Mouse (Mus musculus): ENCODE data around the gene Asxl2. TPM values are rescaled to one million over a fixed set of nuclear protein-coding genes. Genes with fewer than 3 reads are reported as not detected.
"Not testable (repeated sequence)": the region's sequence is repeated elsewhere in the genome, so short reads cannot be mapped to it uniquely, and the experiment has no call there.

Asxl2 gene
- polyA plus RNA-seq, 1 experiment from 2014 or later, result 11.8 TPM

DNA sequence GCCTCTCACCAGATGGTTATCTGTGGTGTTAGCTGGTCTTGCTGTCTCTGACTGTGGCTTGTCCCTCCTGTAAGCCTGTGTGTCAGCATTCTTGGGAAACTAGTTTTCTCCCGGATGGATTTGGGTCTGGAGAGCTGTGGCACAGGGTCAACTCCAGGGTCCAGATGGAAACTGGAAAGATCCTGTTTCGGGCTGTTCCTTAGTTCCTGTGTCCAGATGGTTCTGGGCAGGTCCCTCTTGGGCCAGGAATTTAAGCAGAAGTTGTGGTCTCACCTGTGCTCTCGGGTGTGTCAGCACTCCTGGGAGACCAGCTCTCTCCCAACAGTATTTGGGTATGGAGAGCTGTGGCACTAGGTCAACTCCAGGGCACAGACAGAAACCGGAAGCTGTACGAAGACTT is 9.8 kb downstream of the Asxl2 start:
- 98% methylated on average over 5 of the region's 5 CpGs for WGBS

DNA sequence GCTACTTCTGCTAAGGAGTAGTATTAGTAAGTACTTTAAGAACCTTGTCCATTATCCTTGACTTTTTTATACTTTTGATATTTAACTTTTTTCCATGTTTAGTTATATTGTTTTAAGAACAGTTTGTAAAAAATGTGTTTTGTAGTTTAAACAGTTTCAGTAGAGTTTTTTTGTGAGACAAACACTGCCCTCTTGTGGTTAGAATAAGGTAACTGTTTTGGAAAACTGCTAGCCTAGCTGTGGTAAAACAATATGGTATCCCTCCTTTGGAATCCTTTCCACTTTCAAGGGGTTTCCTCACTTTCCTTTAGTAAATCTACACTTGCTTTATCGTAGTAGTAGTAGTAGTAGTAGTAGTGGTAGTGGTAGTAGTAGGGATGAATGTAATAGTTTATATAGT is 11.2 kb downstream of the Asxl2 start:
- Histone ChIP-seq H3K9me3 (ENCODE audit: control insufficient read depth, low read length) (no peaks in the 10 kb centered on the region), H3K9ac (no peak overlapping the region), H3K27me3 (ENCODE audit: control insufficient read depth, insufficient read depth, low read length) (no peaks in the 10 kb centered on the region), H3K4me2 (replicated peaks) (no peak overlapping the region), H3K36me3 (replicated peaks; ENCODE audit: control insufficient read depth, insufficient read depth) (0 out of 2 replicates have a peak, but pooled peaks cover under 1% of the 10 kb centered on the region), H3K27ac (no peak overlapping the region), H3K4me3 (replicated peaks; ENCODE audit: low read length) (no peak overlapping the region), H3K4me1 (replicated peaks; ENCODE audit: control insufficient read depth, insufficient read depth, low read length) (no peaks in the 10 kb centered on the region)
- DNase-seq (ENCODE audit: low spot score), result no peak
- ATAC-seq (ENCODE audit: low FRiP score), result no peak
- 95% methylated on average over 1 of the region's 1 CpGs for WGBS

More for the DNA sequence above, 9.8 kb downstream of the Asxl2 start:
- H3K9ac ChIP-seq, result no peak overlapping the region
- no peaks in the 10 kb centered on the region for H3K9me3 ChIP-seq (ENCODE audit: control insufficient read depth, low read length)
- H3K4me2 ChIP-seq (replicated peaks), result no peak overlapping the region
- no peak for DNase-seq (ENCODE audit: low spot score)
- H3K4me1 ChIP-seq (replicated peaks; ENCODE audit: control insufficient read depth, insufficient read depth, low read length), result no peaks in the 10 kb centered on the region
- H3K27ac ChIP-seq, result no peak overlapping the region
- no peak for ATAC-seq (ENCODE audit: low FRiP score)
- H3K4me3 ChIP-seq (replicated peaks; ENCODE audit: low read length), result no peak overlapping the region
- no peaks in the 10 kb centered on the region for H3K36me3 ChIP-seq (replicated peaks; ENCODE audit: control insufficient read depth, insufficient read depth)
- H3K27me3 ChIP-seq (ENCODE audit: control insufficient read depth, insufficient read depth, low read length), result no peaks in the 10 kb centered on the region

GRCm38 (mm10) chr12:3440916-3441315 is 14.3 kb downstream of the Asxl2 start:
- 85% methylated on average over 2 of the region's 2 CpGs for WGBS
- ATAC-seq (ENCODE audit: low FRiP score) (no peak), DNase-seq (ENCODE audit: low spot score) (no peak)
- Histone ChIP-seq H3K4me1 (replicated peaks; ENCODE audit: control insufficient read depth, insufficient read depth, low read length) (no peaks in the 10 kb centered on the region), H3K9me3 (ENCODE audit: control insufficient read depth, low read length) (no peaks in the 10 kb centered on the region), H3K4me3 (replicated peaks; ENCODE audit: low read length) (no peak overlapping the region), H3K4me2 (replicated peaks) (no peak overlapping the region), H3K27ac (no peak overlapping the region), H3K27me3 (ENCODE audit: control insufficient read depth, insufficient read depth, low read length) (no peaks in the 10 kb centered on the region), H3K9ac (no peak overlapping the region), H3K36me3 (replicated peaks; ENCODE audit: control insufficient read depth, insufficient read depth) (peaks cover 17% of the 10 kb centered on the region)

- no peak overlapping the region for H3K9ac ChIP-seq
- ATAC-seq (ENCODE audit: low FRiP score), result no peak
- 93% methylated on average over 5 of the region's 5 CpGs for WGBS
- no peak overlapping the region for H3K4me2 ChIP-seq (replicated peaks)
- DNase-seq (ENCODE audit: low spot score), result no peak
- peaks cover 17% of the 10 kb centered on the region for H3K36me3 ChIP-seq (replicated peaks; ENCODE audit: control insufficient read depth, insufficient read depth)
- H3K27ac ChIP-seq, result no peak overlapping the region
- H3K4me1 ChIP-seq (replicated peaks; ENCODE audit: control insufficient read depth, insufficient read depth, low read length), result no peaks in the 10 kb centered on the region
- no peaks in the 10 kb centered on the region for H3K9me3 ChIP-seq (ENCODE audit: control insufficient read depth, low read length)
- H3K27me3 ChIP-seq (ENCODE audit: control insufficient read depth, insufficient read depth, low read length), result no peaks in the 10 kb centered on the region
- no peak overlapping the region for H3K4me3 ChIP-seq (replicated peaks; ENCODE audit: low read length)
Observed at GRCm38 (mm10) chr12:3441361-3441760, 14.7 kb downstream of the Asxl2 start.

DNA sequence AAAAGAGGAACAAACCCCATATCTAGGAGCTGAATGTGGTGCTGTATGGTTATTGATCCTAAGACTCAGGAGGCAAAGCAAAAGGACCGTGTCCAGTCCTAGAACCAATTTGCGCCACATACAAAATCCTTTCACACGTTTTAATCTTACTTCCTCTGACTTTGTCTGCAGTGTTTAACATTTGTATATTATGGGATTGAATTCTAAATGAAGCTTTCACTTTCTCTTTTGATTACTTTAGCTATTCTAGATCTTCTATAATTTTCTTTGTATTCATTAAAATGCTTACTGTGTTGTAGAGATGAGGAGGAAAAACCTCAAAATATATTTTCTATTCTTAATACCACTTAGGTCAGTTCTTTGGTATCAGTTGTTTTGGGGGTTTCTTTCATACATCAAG is 26.9 kb downstream of the Asxl2 start:
- Histone ChIP-seq H3K27ac (no peak overlapping the region), H3K9me3 (ENCODE audit: control insufficient read depth, low read length) (no peaks in the 10 kb centered on the region), H3K36me3 (replicated peaks; ENCODE audit: control insufficient read depth, insufficient read depth) (peaks cover 50% of the 10 kb centered on the region), H3K4me2 (replicated peaks) (no peak overlapping the region), H3K9ac (no peak overlapping the region), H3K4me3 (replicated peaks; ENCODE audit: low read length) (no peak overlapping the region), H3K27me3 (ENCODE audit: control insufficient read depth, insufficient read depth, low read length) (no peaks in the 10 kb centered on the region), H3K4me1 (replicated peaks; ENCODE audit: control insufficient read depth, insufficient read depth, low read length) (no peaks in the 10 kb centered on the region)
- 87% methylated on average over 3 of the region's 3 CpGs for WGBS
- no peak for DNase-seq (ENCODE audit: low spot score)
- no peak for ATAC-seq (ENCODE audit: low FRiP score)

DNA sequence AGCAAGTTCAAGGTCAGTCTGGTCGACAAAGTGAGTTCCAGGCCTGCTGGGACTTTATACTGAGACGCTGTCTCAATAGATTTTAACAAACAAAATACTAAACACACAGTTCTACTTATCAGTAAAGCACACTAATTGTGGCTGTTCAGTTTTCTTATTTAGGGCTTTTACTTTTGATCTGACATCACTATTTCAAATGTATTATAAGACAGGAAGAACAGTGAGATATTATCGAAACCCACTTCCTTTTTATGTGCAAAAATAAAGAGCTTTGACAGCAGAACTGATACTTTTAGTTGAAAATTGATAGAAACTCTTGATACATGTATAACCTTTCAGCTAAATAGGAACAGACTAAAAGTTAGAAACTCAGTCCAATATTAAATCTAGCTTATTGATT is 36.4 kb downstream of the Asxl2 start:
- Histone ChIP-seq H3K36me3 (replicated peaks; ENCODE audit: control insufficient read depth, insufficient read depth) (peaks cover 14% of the 10 kb centered on the region), H3K27me3 (ENCODE audit: control insufficient read depth, insufficient read depth, low read length) (no peaks in the 10 kb centered on the region), H3K4me3 (replicated peaks; ENCODE audit: low read length) (no peak overlapping the region), H3K9me3 (ENCODE audit: control insufficient read depth, low read length) (no peaks in the 10 kb centered on the region), H3K4me2 (replicated peaks) (no peak overlapping the region), H3K9ac (no peak overlapping the region), H3K27ac (no peak overlapping the region), H3K4me1 (replicated peaks; ENCODE audit: control insufficient read depth, insufficient read depth, low read length) (no peaks in the 10 kb centered on the region)
- 94% methylated on average over 3 of the region's 3 CpGs for WGBS
- ATAC-seq (ENCODE audit: low FRiP score), result no peak
- no peak for DNase-seq (ENCODE audit: low spot score)

DNA sequence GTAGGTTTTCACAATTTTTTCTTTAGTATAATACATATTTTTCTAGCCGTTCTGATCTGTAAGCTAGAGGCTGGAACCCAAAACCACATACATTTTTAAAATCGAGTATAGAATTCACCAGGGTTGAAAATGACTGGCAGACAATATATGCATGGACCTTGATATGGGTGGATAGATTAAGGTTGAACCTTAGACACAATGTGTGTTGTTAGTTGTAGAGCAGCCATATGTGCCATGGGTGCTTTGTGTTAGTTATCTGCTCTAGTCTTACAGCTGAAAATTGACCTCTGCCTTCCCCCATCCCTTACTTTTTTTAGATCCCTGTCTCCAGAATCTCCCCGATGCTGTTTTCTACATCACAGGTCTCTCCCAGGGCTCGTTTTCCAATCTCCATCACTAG is 73.0 kb downstream of the Asxl2 start:
- peaks cover 82% of the 10 kb centered on the region for H3K36me3 ChIP-seq (replicated peaks; ENCODE audit: control insufficient read depth, insufficient read depth)
- 92% methylated on average over 4 of the region's 4 CpGs for WGBS

GRCm38 (mm10) chr12:3500071-3500470 is 73.4 kb downstream of the Asxl2 start:
- no peaks in the 10 kb centered on the region for H3K4me1 ChIP-seq (replicated peaks; ENCODE audit: control insufficient read depth, insufficient read depth, low read length)
- H3K4me2 ChIP-seq (replicated peaks), result no peak overlapping the region
- H3K9me3 ChIP-seq (ENCODE audit: control insufficient read depth, low read length), result no peaks in the 10 kb centered on the region
- H3K27ac ChIP-seq, result no peak overlapping the region
- peaks cover 77% of the 10 kb centered on the region for H3K36me3 ChIP-seq (replicated peaks; ENCODE audit: control insufficient read depth, insufficient read depth)
- H3K4me3 ChIP-seq (replicated peaks; ENCODE audit: low read length), result no peak overlapping the region
- no peaks in the 10 kb centered on the region for H3K27me3 ChIP-seq (ENCODE audit: control insufficient read depth, insufficient read depth, low read length)
- ATAC-seq (ENCODE audit: low FRiP score) (no peak), DNase-seq (ENCODE audit: low spot score) (no peak)
- H3K9ac ChIP-seq, result no peak overlapping the region
- 93% methylated on average over 6 of the region's 6 CpGs for whole genome bisulfite sequencing

More for the DNA sequence above, 73.0 kb downstream of the Asxl2 start:
- ATAC-seq (ENCODE audit: low FRiP score), result no peak
- H3K27ac ChIP-seq, result no peak overlapping the region
- H3K4me3 ChIP-seq (replicated peaks; ENCODE audit: low read length), result no peak overlapping the region
- no peaks in the 10 kb centered on the region for H3K9me3 ChIP-seq (ENCODE audit: control insufficient read depth, low read length)
- DNase-seq (ENCODE audit: low spot score), result no peak
- H3K27me3 ChIP-seq (ENCODE audit: control insufficient read depth, insufficient read depth, low read length), result no peaks in the 10 kb centered on the region
- no peaks in the 10 kb centered on the region for H3K4me1 ChIP-seq (replicated peaks; ENCODE audit: control insufficient read depth, insufficient read depth, low read length)
- H3K4me2 ChIP-seq (replicated peaks), result no peak overlapping the region
- no peak overlapping the region for H3K9ac ChIP-seq

- H3K27ac ChIP-seq, result no peak overlapping the region
Observed at GRCm38 (mm10) chr12:3518665-3519297, 92.1 kb downstream of the Asxl2 start.

DNA sequence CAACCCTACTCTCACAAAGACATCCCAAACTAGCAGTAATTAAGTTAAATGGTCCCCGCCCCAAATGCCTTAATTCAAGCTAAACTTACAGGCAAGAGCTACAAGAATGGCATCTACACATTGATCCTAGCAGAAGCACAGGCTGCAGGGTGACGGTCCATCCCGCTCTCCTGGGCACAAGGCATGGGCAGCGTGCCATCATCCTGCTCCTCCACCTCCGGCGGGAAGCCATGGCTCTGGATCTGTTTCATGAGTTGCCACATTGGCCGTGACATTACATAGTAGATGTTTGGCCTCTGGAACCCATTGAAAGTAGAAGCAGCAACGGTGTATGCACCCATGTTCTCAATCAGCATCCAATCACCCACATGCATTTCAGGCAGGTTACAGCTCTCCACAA is 95.1 kb downstream of the Asxl2 start:
- H3K4me1 ChIP-seq (replicated peaks; ENCODE audit: control insufficient read depth, insufficient read depth, low read length); H3K27me3 ChIP-seq (ENCODE audit: control insufficient read depth, insufficient read depth, low read length); H3K9me3 ChIP-seq (ENCODE audit: control insufficient read depth, low read length); H3K27ac ChIP-seq; H3K4me3 ChIP-seq (replicated peaks; ENCODE audit: low read length); H3K36me3 ChIP-seq (replicated peaks; ENCODE audit: control insufficient read depth, insufficient read depth); H3K4me2 ChIP-seq (replicated peaks); DNase-seq (ENCODE audit: low spot score); ATAC-seq (ENCODE audit: low FRiP score); H3K9ac ChIP-seq: not testable (repeated sequence)
- 98% methylated on average over 8 of the region's 8 CpGs for WGBS

More at GRCm38 (mm10) chr12:3518665-3519297, 92.1 kb downstream of the Asxl2 start:
- no peaks in the 10 kb centered on the region; the same call in 1 of the 2 replicates for H3K4me1 ChIP-seq (replicated peaks; ENCODE audit: control insufficient read depth, insufficient read depth, low read length)
- no peak overlapping the region for H3K4me3 ChIP-seq (replicated peaks; ENCODE audit: low read length)
- no peaks in the 10 kb centered on the region for H3K36me3 ChIP-seq (replicated peaks; ENCODE audit: control insufficient read depth, insufficient read depth)
- no peak overlapping the region for H3K4me2 ChIP-seq (replicated peaks)
- WGBS, result 41% methylated on average over 4 of the region's 4 CpGs
- H3K9ac ChIP-seq, result no peak overlapping the region
- H3K27me3 ChIP-seq (ENCODE audit: control insufficient read depth, insufficient read depth, low read length), result no peaks in the 10 kb centered on the region
- H3K9me3 ChIP-seq (ENCODE audit: control insufficient read depth, low read length), result no peaks in the 10 kb centered on the region
- ATAC-seq (ENCODE audit: low FRiP score) (no peak), DNase-seq (ENCODE audit: low spot score) (no peak)
